Mouse (Mus musculus) cortical plate, adult 2 months (tissue): ENCODE measurements around the gene Ing4.

Experiments
- CTCF ChIP-seq: fragments of 200-500 bp; IDR thresholded peaks from 2 replicates; pipeline ENCODE4 v1.5.1; 2011; ENCODE audit warnings: mild to moderate bottlenecking, control low read depth, low read length; ENCODE audit not compliant: insufficient read depth; ENCODE audit errors: extremely low read depth
- POLR2A ChIP-seq: fragments of 200-500 bp; IDR thresholded peaks from 2 replicates; pipeline ENCODE4 v1.6.1; 2011; ENCODE audit warnings: mild to moderate bottlenecking, low read length, control low read depth; ENCODE audit not compliant: insufficient read depth; ENCODE audit errors: extremely low read depth

DNA sequence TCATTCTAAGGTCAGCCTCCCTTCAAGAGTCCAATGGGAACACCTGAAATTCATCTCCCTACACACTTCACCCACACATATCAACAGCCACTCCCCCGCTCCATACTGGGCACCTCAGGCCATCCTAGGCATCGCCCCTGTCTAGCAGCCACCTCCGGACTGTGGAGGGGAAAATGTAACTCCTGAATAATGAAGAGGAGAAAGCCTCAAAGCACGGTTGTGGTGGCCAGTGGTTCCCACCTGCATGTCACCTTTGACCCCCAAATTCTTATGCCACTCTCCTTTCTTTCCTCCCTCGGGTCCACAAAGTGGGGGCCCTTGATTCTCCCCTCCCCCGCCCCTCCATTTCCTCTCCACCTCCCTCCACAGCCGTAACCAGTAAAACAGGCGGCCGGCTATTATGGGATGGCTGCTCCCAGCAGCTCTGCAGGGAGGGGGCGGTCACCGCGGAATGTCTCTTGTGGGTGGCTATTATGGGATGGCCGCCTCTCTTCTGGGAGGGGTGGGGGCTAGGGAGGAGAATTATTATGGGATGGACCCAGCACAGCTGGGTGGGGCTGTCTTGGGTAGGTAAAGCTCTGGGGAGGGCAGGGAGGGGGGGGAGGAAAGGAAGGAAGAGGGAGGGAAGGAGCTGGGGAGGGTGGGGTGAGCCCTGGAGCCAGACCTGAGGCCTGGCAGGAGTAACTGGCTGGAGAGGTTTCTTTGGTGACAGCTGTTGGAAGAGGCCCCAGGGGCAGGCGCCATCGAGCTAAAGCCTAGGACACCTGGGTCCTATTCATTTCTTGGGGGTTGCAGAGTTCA lies 50.2 kb downstream of the Ing4 start:
- TF ChIP-seq CTCF = no peak
- TF ChIP-seq POLR2A = no peak
